Mouse (Mus musculus) T-helper 1 cell (primary cell): ENCODE results near the gene Nkx1-2.

Experiments used
- in situ Hi-C: fragments of 300-600 bp; cut with MboI, MseI; formaldehyde crosslinking; loops from one replicate; pipeline ENCODE4 v1.15.1; 2025; ENCODE audit warnings: high pct_unique_total_duplicates

Gene Nkx1-2

GRCm38 (mm10) chr7:132568817-132569216, 30.6 kb downstream of the Nkx1-2 start:
- in situ Hi-C loops: no loop called here

GRCm38 (mm10) chr7:132565831-132566230, 33.6 kb downstream of the Nkx1-2 start:
- in situ Hi-C loops: no loop called here

- in situ Hi-C loops: no loop called here
Measured at GRCm38 (mm10) chr7:132559138-132559766, 40.2 kb downstream of the Nkx1-2 start.

GRCm38 (mm10) chr7:132558141-132558736, 41.2 kb downstream of the Nkx1-2 start:
- in situ Hi-C loops: no loop called here

GRCm38 (mm10) chr7:132556575-132556974, 42.9 kb downstream of the Nkx1-2 start:
- in situ Hi-C loops: no loop called here

- in situ Hi-C loops: no loop called here
Measured at GRCm38 (mm10) chr7:132555911-132556310, 43.5 kb downstream of the Nkx1-2 start.

- in situ Hi-C loops: no loop called here
Measured at GRCm38 (mm10) chr7:132554091-132554490, 45.3 kb downstream of the Nkx1-2 start.

- in situ Hi-C loops: no loop called here
Measured at GRCm38 (mm10) chr7:132551351-132552126, 47.9 kb downstream of the Nkx1-2 start.

- in situ Hi-C loops: loop anchor here (5.0 kb wide), 1 partner anchor 320 kb away; no protein-coding TSS in a partner anchor
Measured at GRCm38 (mm10) chr7:132547126-132547525, 52.3 kb downstream of the Nkx1-2 start.
